Mouse (Mus musculus): ENCODE data around the gene Drd5. TPM values are rescaled to one million over a fixed set of nuclear protein-coding genes. Genes with fewer than 3 reads are reported as not detected.

Drd5 gene
- polyA plus RNA-seq, 2 experiments, result 0.04 to 0.06 TPM

DNA sequence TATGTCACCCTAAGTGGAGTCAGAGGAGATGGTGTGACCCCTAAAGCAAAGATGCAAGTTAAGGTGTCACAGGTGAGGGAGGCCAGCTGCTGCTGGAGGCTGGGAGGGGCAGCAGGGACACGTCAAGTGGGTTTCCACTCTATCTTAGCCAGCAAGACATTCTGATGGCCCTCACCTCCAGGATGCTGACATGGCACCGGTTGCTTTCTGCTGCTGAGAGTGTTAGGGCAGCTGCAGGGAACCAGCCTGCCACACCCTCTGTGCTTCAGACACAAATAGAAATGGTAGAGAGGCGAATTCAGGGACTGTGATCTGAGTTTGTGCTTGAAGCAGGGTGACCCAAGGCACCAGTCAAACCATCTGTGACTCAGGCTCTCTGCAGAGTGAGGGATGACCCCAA, 9.4 kb upstream of the Drd5 start:
- H3K27ac ChIP-seq (replicated peaks; ENCODE audit: low read depth, low read length), result no peak overlapping the region
- H3K9me3 ChIP-seq (ENCODE audit: control insufficient read depth, low read length), result no peaks in the 10 kb centered on the region
- 79% methylated on average over 3 of the region's 3 CpGs for WGBS
- H3K27me3 ChIP-seq (ENCODE audit: control insufficient read depth, insufficient read depth, low read length), result no peaks in the 10 kb centered on the region
- no peaks in the 10 kb centered on the region for H3K4me1 ChIP-seq (ENCODE audit: control insufficient read depth, insufficient read depth, low read length)
- no peak for ATAC-seq (ENCODE audit: low FRiP score, low read depth)
- no peak for DNase-seq (ENCODE audit: low spot score)
- no peak for TF ChIP-seq POLR2A (IDR thresholded peaks at IDR 0.05; ENCODE audit: borderline replicate concordance, extremely low read depth, insufficient read depth, insufficient read length)
- no peak overlapping the region for H3K4me3 ChIP-seq (replicated peaks; ENCODE audit: low read length)
- no peak overlapping the region for H3K4me2 ChIP-seq (replicated peaks; ENCODE audit: low read depth, low read length, severe bottlenecking)
- no peak overlapping the region for H3K9ac ChIP-seq (ENCODE audit: low read depth, low read length, severe bottlenecking)
- no peaks in the 10 kb centered on the region for H3K36me3 ChIP-seq (ENCODE audit: control insufficient read depth, insufficient read depth, low read length)

DNA sequence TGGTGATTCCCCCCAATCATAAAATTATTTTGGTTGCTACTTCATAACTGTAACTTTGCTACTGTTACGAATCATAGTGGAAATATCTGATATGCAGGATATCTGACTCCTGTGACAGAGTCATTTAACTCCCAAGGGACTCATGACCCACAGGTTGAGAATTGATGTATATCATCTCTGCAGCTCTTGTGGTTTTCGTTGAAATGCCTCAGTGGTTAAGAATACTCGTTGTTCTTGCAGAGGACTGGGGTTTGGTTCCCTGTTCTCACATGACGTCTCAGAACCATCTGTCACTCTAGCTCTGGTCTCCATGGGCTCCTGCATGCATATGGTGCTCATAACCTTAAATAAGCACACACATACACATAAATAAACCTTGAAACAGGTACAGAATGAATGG, 14.2 kb downstream of the Drd5 start:
- TF ChIP-seq POLR2A (IDR thresholded peaks at IDR 0.05; ENCODE audit: borderline replicate concordance, extremely low read depth, insufficient read depth, insufficient read length), result no peak
- H3K36me3 ChIP-seq (ENCODE audit: control insufficient read depth, insufficient read depth, low read length), result no peaks in the 10 kb centered on the region
- H3K4me2 ChIP-seq (replicated peaks; ENCODE audit: low read depth, low read length, severe bottlenecking), result no peak overlapping the region
- WGBS, result 67% methylated on average over 4 of the region's 4 CpGs
- H3K4me1 ChIP-seq (ENCODE audit: control insufficient read depth, insufficient read depth, low read length), result no peaks in the 10 kb centered on the region
- DNase-seq (ENCODE audit: low spot score) (no peak), ATAC-seq (ENCODE audit: low FRiP score, low read depth) (no peak)
- no peak overlapping the region for H3K4me3 ChIP-seq (replicated peaks; ENCODE audit: low read length)
- H3K9me3 ChIP-seq (ENCODE audit: control insufficient read depth, low read length), result no peaks in the 10 kb centered on the region
- no peak overlapping the region for H3K27ac ChIP-seq (replicated peaks; ENCODE audit: low read depth, low read length)
- H3K27me3 ChIP-seq (ENCODE audit: control insufficient read depth, insufficient read depth, low read length), result no peaks in the 10 kb centered on the region
- no peak overlapping the region for H3K9ac ChIP-seq (ENCODE audit: low read depth, low read length, severe bottlenecking)

DNA sequence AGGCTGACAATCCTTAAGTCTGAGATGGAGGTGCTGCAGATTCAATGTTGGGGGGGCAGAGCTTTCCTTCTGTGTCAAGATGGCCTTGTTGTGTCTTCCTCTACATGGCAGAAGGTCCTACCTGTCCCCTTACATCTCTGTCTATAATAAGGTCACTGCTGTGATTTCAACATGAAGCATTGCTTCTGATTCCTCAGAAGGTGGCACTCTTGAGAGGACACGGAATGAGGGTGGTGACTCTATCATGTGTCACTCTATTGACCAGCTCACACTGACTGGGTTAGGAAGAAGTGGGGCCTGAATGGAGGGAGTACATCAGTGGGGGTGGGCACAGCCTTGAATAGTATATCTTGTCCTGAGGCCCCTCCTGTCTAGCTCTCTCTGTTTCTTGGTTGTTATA, 15.4 kb downstream of the Drd5 start:
- ATAC-seq (ENCODE audit: low FRiP score, low read depth), result no peak
- Histone ChIP-seq H3K27me3 (ENCODE audit: control insufficient read depth, insufficient read depth, low read length) (no peaks in the 10 kb centered on the region), H3K4me3 (replicated peaks; ENCODE audit: low read length) (no peak overlapping the region), H3K9me3 (ENCODE audit: control insufficient read depth, low read length) (no peaks in the 10 kb centered on the region), H3K4me2 (replicated peaks; ENCODE audit: low read depth, low read length, severe bottlenecking) (no peak overlapping the region), H3K9ac (ENCODE audit: low read depth, low read length, severe bottlenecking) (no peak overlapping the region), H3K4me1 (ENCODE audit: control insufficient read depth, insufficient read depth, low read length) (no peaks in the 10 kb centered on the region), H3K27ac (replicated peaks; ENCODE audit: low read depth, low read length) (no peak overlapping the region), H3K36me3 (ENCODE audit: control insufficient read depth, insufficient read depth, low read length) (no peaks in the 10 kb centered on the region)
- TF ChIP-seq POLR2A (IDR thresholded peaks at IDR 0.05; ENCODE audit: borderline replicate concordance, extremely low read depth, insufficient read depth, insufficient read length), result no peak
- 50% methylated on average over 1 of the region's 1 CpGs for WGBS
- no peak for DNase-seq (ENCODE audit: low spot score)

DNA sequence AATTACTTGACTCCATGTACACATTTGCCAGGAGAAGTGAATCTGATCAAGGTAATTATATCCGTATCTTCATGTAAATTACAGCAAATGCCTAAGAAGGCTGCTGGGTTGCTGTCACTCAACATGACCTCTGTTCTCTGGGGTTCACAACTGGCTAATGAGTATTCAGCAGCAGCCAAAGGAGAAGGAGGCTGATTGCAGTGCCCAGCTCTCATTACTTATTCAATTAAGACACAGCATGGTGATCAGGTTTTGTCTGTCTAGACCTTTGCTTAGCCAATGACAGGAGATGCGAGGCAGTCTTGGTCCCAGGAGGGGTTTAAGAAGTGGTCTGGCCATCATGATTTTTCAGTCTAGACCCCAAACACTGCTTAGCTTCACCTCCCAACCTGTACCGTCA, 23.9 kb downstream of the Drd5 start:
- Histone ChIP-seq H3K36me3 (ENCODE audit: control insufficient read depth, insufficient read depth, low read length) (no peaks in the 10 kb centered on the region), H3K4me2 (replicated peaks; ENCODE audit: low read depth, low read length, severe bottlenecking) (no peak overlapping the region), H3K4me3 (replicated peaks; ENCODE audit: low read length) (no peak overlapping the region), H3K9ac (ENCODE audit: low read depth, low read length, severe bottlenecking) (no peak overlapping the region), H3K27ac (replicated peaks; ENCODE audit: low read depth, low read length) (no peak overlapping the region), H3K4me1 (ENCODE audit: control insufficient read depth, insufficient read depth, low read length) (no peaks in the 10 kb centered on the region), H3K9me3 (ENCODE audit: control insufficient read depth, low read length) (no peaks in the 10 kb centered on the region), H3K27me3 (ENCODE audit: control insufficient read depth, insufficient read depth, low read length) (no peaks in the 10 kb centered on the region)
- no peak for TF ChIP-seq POLR2A (IDR thresholded peaks at IDR 0.05; ENCODE audit: borderline replicate concordance, extremely low read depth, insufficient read depth, insufficient read length)
- no peak for ATAC-seq (ENCODE audit: low FRiP score, low read depth)
- no peak for DNase-seq (ENCODE audit: low spot score)
- WGBS, result 71% methylated on average over 3 of the region's 3 CpGs

DNA sequence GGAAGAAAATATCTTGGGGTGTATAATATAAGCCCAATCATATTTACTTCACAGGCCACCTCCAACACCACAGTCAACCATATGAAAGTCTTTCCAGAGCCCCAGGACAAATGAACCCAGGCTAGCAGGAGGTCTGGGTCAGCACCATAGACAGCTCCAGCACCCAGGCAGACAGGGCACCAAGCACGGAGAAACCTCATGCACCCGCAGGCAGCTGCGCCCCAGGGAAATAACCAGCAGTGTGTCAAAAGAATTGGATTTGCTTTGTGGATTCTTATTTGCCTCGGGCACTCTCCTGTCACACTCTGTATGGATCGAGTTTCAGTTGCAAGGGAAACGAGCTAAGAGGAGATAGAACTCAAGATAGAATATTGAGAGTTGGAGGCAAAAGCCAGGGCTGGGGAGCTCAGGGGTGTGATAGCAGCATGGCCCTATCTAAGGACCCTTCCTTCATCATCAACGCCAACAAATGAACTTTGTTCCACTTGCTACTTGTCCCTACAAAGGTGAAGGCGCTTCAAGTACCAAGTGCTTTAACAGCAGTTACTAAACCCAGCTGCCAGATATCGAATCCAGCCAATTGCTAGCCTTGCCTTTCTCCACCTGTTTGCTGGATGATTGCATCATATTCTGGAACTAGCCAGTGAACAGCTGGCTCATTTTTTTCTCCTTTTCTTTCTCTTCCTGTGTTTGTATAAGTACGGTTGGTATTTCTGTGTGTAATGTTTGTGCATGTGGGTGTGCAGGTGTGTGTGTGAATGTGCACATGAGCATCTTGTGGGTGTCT, 27.7 kb downstream of the Drd5 start:
- Histone ChIP-seq H3K27ac (replicated peaks; ENCODE audit: low read depth, low read length) (no peak overlapping the region), H3K4me1 (ENCODE audit: control insufficient read depth, insufficient read depth, low read length) (no peaks in the 10 kb centered on the region), H3K4me2 (replicated peaks; ENCODE audit: low read depth, low read length, severe bottlenecking) (no peak overlapping the region), H3K27me3 (ENCODE audit: control insufficient read depth, insufficient read depth, low read length) (no peaks in the 10 kb centered on the region), H3K4me3 (replicated peaks; ENCODE audit: low read length) (no peak overlapping the region), H3K9ac (ENCODE audit: low read depth, low read length, severe bottlenecking) (no peak overlapping the region), H3K36me3 (ENCODE audit: control insufficient read depth, insufficient read depth, low read length) (no peaks in the 10 kb centered on the region), H3K9me3 (ENCODE audit: control insufficient read depth, low read length) (no peaks in the 10 kb centered on the region)
- DNase-seq (ENCODE audit: low spot score) (peak; percentile 42), ATAC-seq (ENCODE audit: low FRiP score, low read depth) (no peak)
- no peak for TF ChIP-seq POLR2A (IDR thresholded peaks at IDR 0.05; ENCODE audit: borderline replicate concordance, extremely low read depth, insufficient read depth, insufficient read length)
- 34% methylated on average over 10 of the region's 10 CpGs for WGBS
